Mouse (Mus musculus) WW6 (cell line): ENCODE measurements at regions not wholly inside any gene's neighbourhood (a gene's known extent, or its start where the extent isn't known, plus 50 kb on each side); places are given as distances from the start of the nearest gene placed in this dataset.

Experiments
- DNase-seq: peaks from one replicate; pipeline ENCODE4 v3.0.0-alpha.2; 2013; ENCODE audit warnings: low read depth, low spot score

GRCm38 (mm10) chr10:38516636-38517035 is 304.9 kb downstream of the Rfpl4b start:
- DNase-seq = no peak
